Mouse (Mus musculus) heart, embryonic 11.5 days (tissue): ENCODE data around the gene Tmem150c. TPM values are rescaled to one million over a fixed set of nuclear protein-coding genes. Genes with fewer than 3 reads are reported as not detected.

Source experiments
- ATAC-seq: fragments of 200-750 bp; cut with Nextera tagmentation; replicated peaks from 2 replicates; pipeline ENCODE4 v1.8.0; 2017; ENCODE audit warnings: moderate library complexity; ENCODE audit not compliant: insufficient number of reproducible peaks, low FRiP score, low TSS enrichment
- H3K27ac ChIP-seq: fragments of 300-500 bp; sonication (generic); 2 replicates; pipeline ENCODE4 v1.5.1; 2014; ENCODE audit warnings: mild to moderate bottlenecking, low read depth, low read length
- H3K27me3 ChIP-seq: fragments of 300-500 bp; sonication (generic); 2 replicates; pipeline ENCODE4 v1.6.1; 2014; ENCODE audit warnings: mild to moderate bottlenecking, low read length, mixed read lengths; ENCODE audit not compliant: control insufficient read depth, insufficient read depth
- H3K36me3 ChIP-seq: fragments of 300-500 bp; sonication (generic); 2 replicates; pipeline ENCODE4 v1.6.1; 2014; ENCODE audit warnings: mild to moderate bottlenecking, low read length, moderate library complexity, mixed read lengths; ENCODE audit not compliant: control insufficient read depth, insufficient read depth
- H3K4me1 ChIP-seq: fragments of 300-500 bp; sonication (generic); 2 replicates; pipeline ENCODE4 v1.6.1; 2014; ENCODE audit warnings: low read length; ENCODE audit not compliant: control insufficient read depth, insufficient read depth
- H3K4me2 ChIP-seq: fragments of 300-500 bp; sonication (generic); 2 replicates; pipeline ENCODE4 v1.6.1; 2014; ENCODE audit warnings: mild to moderate bottlenecking, moderate library complexity
- H3K4me3 ChIP-seq: fragments of 300-500 bp; sonication (generic); 2 replicates; pipeline ENCODE4 v1.5.1; 2014; ENCODE audit warnings: low read depth, low read length
- H3K9ac ChIP-seq: fragments of 300-500 bp; sonication (generic); 2 replicates; pipeline ENCODE4 v1.6.1; 2014; ENCODE audit warnings: mild to moderate bottlenecking, low read depth, low read length, moderate library complexity
- H3K9me3 ChIP-seq: fragments of 300-500 bp; sonication (generic); replicated peaks from 2 replicates; pipeline ENCODE4 v1.6.1; 2016; ENCODE audit warnings: low read length; ENCODE audit not compliant: control insufficient read depth
- WGBS: fragments of 180-500 bp; shearing (Covaris S2); extraction: QIAGEN DNeasy Blood & Tissue Kit; methylation state at CpG from one replicate; pipeline ENCODE4 v1.1.7; 2014; ENCODE audit not compliant: insufficient replicate concordance; 5-methylcytosine and 5-hydroxymethylcytosine counted together
- polyA plus RNA-seq: library from polyadenylated mRNA; unstranded; fragments of >200 nt; fragmentation: Nextera tagmentation; extraction: Ambion mirVana; gene quantifications from 2 replicates; pipeline ENCODE4 v1.2.1, GENCODE M21; 2014

Gene Tmem150c
- polyA plus RNA-seq, 1 experiment from 2014 or later, result 0.54 TPM

- Histone ChIP-seq H3K27me3 (no peaks in the 10 kb centered on the region; the same call in 1 of the 2 replicates), H3K4me1 (peaks cover 4% of the 10 kb centered on the region; the same call in 1 of the 2 replicates), H3K9me3 (no peaks in the 10 kb centered on the region), H3K36me3 (no peaks in the 10 kb centered on the region), H3K27ac (no peak overlapping the region), H3K4me3 (peak overlapping the region; percentile 46; the same call in 1 of the 2 replicates), H3K9ac (no peak overlapping the region), H3K4me2 (peak overlapping the region; percentile 76)
- no peak for ATAC-seq
- WGBS, result 78% methylated on average over 8 of the region's 8 CpGs
Measured at GRCm38 (mm10) chr5:100079931-100080275, 79.7 kb downstream of the Tmem150c start.

GRCm38 (mm10) chr5:100079040-100079930 is 80.3 kb downstream of the Tmem150c start:
- Histone ChIP-seq H3K27me3 (no peaks in the 10 kb centered on the region; the same call in 1 of the 2 replicates), H3K9me3 (no peaks in the 10 kb centered on the region), H3K27ac (no peak overlapping the region), H3K4me3 (peak overlapping the region; percentile 46), H3K4me1 (peaks cover 4% of the 10 kb centered on the region; the same call in 1 of the 2 replicates), H3K4me2 (peak overlapping the region; percentile 76), H3K36me3 (no peaks in the 10 kb centered on the region), H3K9ac (peak overlapping the region; percentile 52; the same call in 1 of the 2 replicates)
- no peak for ATAC-seq
- 18% methylated on average over 36 of the region's 36 CpGs for WGBS

- ATAC-seq, result no peak
- 57% methylated on average over 4 of the region's 4 CpGs for WGBS
Measured at GRCm38 (mm10) chr5:100074571-100074970, 85.0 kb downstream of the Tmem150c start.

DNA sequence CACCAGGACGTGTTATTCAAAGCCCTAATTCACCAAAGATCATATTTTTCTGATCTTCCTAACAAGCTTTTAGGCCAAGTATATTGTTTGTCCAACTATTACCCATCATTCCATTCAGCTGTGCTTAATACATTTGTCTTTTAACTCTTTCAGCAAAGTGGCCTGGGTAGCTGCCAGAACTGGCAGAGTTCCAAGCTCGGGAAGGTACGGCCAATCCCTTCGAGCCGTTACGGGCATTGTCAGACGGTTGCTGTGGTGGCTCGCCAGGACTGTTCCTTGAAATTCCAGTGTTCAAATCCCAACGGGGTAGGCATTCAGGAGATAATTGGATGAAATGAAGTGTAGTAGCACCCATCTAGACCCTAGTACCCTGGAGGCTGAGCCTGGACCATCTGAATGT is 87.1 kb downstream of the Tmem150c start:
- 90% methylated on average over 9 of the region's 9 CpGs for WGBS
- H3K36me3 ChIP-seq, result peaks cover 8% of the 10 kb centered on the region; the same call in 1 of the 2 replicates

More at GRCm38 (mm10) chr5:100074571-100074970, 85.0 kb downstream of the Tmem150c start:
- H3K9ac ChIP-seq, result no peak overlapping the region
- no peak overlapping the region for H3K27ac ChIP-seq
- peaks cover under 1% of the 10 kb centered on the region; the same call in 1 of the 2 replicates for H3K4me1 ChIP-seq
- no peaks in the 10 kb centered on the region for H3K27me3 ChIP-seq
- no peak overlapping the region for H3K4me3 ChIP-seq
- no peaks in the 10 kb centered on the region for H3K9me3 ChIP-seq
- no peak overlapping the region for H3K4me2 ChIP-seq
- 0 out of 2 replicates have a peak, but pooled peaks cover 3% of the 10 kb centered on the region for H3K36me3 ChIP-seq

GRCm38 (mm10) chr5:100071541-100071940 is 88.1 kb downstream of the Tmem150c start:
- Histone ChIP-seq H3K9ac (no peak overlapping the region), H3K4me3 (no peak overlapping the region), H3K4me2 (no peak overlapping the region), H3K36me3 (peaks cover 9% of the 10 kb centered on the region; the same call in 1 of the 2 replicates), H3K4me1 (no peaks in the 10 kb centered on the region), H3K9me3 (no peaks in the 10 kb centered on the region), H3K27me3 (no peaks in the 10 kb centered on the region), H3K27ac (no peak overlapping the region)
- 92% methylated on average over 5 of the region's 5 CpGs for WGBS
- ATAC-seq, result no peak

More for the DNA sequence above, 87.1 kb downstream of the Tmem150c start:
- no peaks in the 10 kb centered on the region for H3K9me3 ChIP-seq
- H3K4me1 ChIP-seq, result no peaks in the 10 kb centered on the region
- ATAC-seq, result no peak
- no peak overlapping the region for H3K4me2 ChIP-seq
- H3K4me3 ChIP-seq, result no peak overlapping the region
- H3K27me3 ChIP-seq, result no peaks in the 10 kb centered on the region
- no peak overlapping the region for H3K9ac ChIP-seq
- H3K27ac ChIP-seq, result no peak overlapping the region

DNA sequence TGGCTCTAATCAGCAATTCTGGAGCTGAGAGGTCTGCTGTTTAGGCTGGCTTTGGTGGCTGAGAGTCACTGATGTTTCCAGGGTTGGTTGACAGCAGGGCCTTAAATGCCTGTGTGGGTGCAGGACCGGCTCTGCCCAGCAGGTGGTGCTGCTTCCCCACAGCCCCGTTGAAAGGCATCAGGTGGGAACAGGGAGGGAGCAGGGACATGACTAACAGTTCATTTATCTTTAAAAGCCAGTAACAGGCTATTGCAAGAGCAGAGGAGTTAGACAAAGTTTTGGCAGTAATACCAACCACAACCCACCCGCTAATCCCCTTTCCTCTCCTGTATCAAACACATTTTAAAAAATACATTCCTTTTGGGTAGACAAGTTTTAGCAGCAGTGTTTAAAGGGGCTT is 89.4 kb downstream of the Tmem150c start:
- H3K4me2 ChIP-seq, result no peak overlapping the region
- no peaks in the 10 kb centered on the region for H3K27me3 ChIP-seq
- peaks cover 9% of the 10 kb centered on the region; the same call in 1 of the 2 replicates for H3K36me3 ChIP-seq
- H3K4me1 ChIP-seq, result no peaks in the 10 kb centered on the region
- no peak overlapping the region for H3K27ac ChIP-seq
- no peak for ATAC-seq
- H3K9me3 ChIP-seq, result no peaks in the 10 kb centered on the region
- WGBS, result 28% methylated on average over 3 of the region's 3 CpGs
- no peak overlapping the region for H3K9ac ChIP-seq
- no peak overlapping the region for H3K4me3 ChIP-seq

- no peak overlapping the region for H3K4me3 ChIP-seq
- no peaks in the 10 kb centered on the region for H3K4me1 ChIP-seq
- WGBS, result 83% methylated on average over 2 of the region's 2 CpGs
- no peaks in the 10 kb centered on the region for H3K9me3 ChIP-seq
- no peak overlapping the region for H3K9ac ChIP-seq
- H3K27me3 ChIP-seq, result no peaks in the 10 kb centered on the region
- ATAC-seq, result no peak
- H3K27ac ChIP-seq, result no peak overlapping the region
- H3K36me3 ChIP-seq, result peaks cover 9% of the 10 kb centered on the region; the same call in 1 of the 2 replicates
- no peak overlapping the region for H3K4me2 ChIP-seq
Measured at GRCm38 (mm10) chr5:100069526-100069925, 90.1 kb downstream of the Tmem150c start.

GRCm38 (mm10) chr5:100067579-100067978 is 92.0 kb downstream of the Tmem150c start:
- H3K4me3 ChIP-seq, result no peak overlapping the region
- no peak for ATAC-seq
- H3K9ac ChIP-seq, result no peak overlapping the region
- H3K27ac ChIP-seq, result no peak overlapping the region
- H3K36me3 ChIP-seq, result peaks cover 6% of the 10 kb centered on the region
- no peaks in the 10 kb centered on the region for H3K9me3 ChIP-seq
- H3K4me2 ChIP-seq, result no peak overlapping the region
- no peaks in the 10 kb centered on the region for H3K27me3 ChIP-seq
- H3K4me1 ChIP-seq, result no peaks in the 10 kb centered on the region
- WGBS, result 88% methylated on average over 16 of the region's 16 CpGs
